Mouse (Mus musculus): ENCODE results near the gene Pdzk1. TPM values are rescaled to one million over a fixed set of nuclear protein-coding genes. Genes with fewer than 3 reads are reported as not detected.

Gene Pdzk1
- polyA plus RNA-seq, 1 experiment from 2014 or later = 0.10 TPM

DNA sequence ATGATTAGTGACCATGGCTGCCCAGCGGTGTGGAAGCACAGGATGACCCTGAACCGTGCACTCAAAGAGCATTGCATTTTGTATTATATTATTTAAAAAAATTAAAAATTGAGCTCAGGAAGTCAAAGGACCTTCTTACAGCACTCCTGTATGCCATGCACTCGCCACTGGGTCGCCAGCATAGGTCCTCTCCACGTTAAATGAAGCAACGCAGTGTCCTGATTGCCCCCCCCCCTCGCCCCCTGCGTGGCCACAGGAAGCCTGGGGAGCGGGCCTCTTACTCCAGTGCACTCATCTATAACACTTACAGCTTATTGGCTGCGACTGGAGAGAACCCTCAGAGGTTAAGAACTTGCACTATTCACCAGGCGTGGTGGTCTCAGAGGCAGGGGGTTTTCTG lies 3.8 kb upstream of the Pdzk1 start:
- Histone ChIP-seq H3K36me3 (ENCODE audit: control insufficient read depth, insufficient read depth, low read length) (no peaks in the 10 kb centered on the region), H3K27ac (ENCODE audit: low read depth, low read length) (no peak overlapping the region), H3K27me3 (ENCODE audit: control insufficient read depth, insufficient read depth, low read length) (peaks cover 4% of the 10 kb centered on the region; the same call in 1 of the 2 replicates), H3K9me3 (replicated peaks; ENCODE audit: control insufficient read depth, low read length) (no peaks in the 10 kb centered on the region), H3K4me3 (ENCODE audit: low read depth, low read length) (no peak overlapping the region), H3K4me2 (no peak overlapping the region), H3K9ac (ENCODE audit: low read depth, low read length) (no peak overlapping the region), H3K4me1 (ENCODE audit: control insufficient read depth, insufficient read depth, low read length) (0 out of 2 replicates have a peak, but pooled peaks cover 6% of the 10 kb centered on the region)
- no peak for ATAC-seq (replicated peaks; ENCODE audit: insufficient number of reproducible peaks, low FRiP score, low TSS enrichment)
- WGBS (ENCODE audit: insufficient replicate concordance) = 43% methylated on average over 11 of the region's 11 CpGs

DNA sequence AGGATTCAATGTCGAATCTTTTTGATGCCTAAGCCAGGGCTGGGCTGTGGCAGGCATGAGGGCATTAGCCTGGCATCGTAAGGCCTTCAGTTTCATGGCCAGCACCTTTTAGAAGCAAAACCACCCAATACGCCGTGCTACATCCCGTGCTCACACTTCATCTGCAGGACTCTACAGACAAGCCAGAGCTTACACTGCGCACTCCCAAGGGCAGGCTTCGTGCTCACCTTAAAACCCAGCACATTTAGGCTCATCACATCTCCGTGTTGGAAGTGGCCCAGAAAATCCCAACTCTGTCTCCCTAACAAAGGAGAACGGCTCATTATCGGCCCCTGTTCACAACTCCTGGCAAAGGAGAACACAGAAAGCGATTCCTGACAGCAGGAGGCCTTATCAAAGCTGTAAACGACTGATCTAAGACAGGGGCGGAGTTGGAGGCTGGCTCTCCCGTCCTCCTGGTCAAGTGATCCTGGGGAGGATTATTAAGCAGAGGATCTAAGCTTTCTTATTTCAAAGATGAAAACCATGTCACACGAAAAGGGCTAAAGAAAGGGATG lies 698 bp upstream of the Pdzk1 start:
- H3K9ac ChIP-seq (ENCODE audit: low read depth, low read length) = no peak overlapping the region
- 25% methylated on average over 15 of the region's 15 CpGs for WGBS (ENCODE audit: insufficient replicate concordance)
- H3K27me3 ChIP-seq (ENCODE audit: control insufficient read depth, insufficient read depth, low read length) = peaks cover 4% of the 10 kb centered on the region; the same call in 1 of the 2 replicates
- no peaks in the 10 kb centered on the region for H3K9me3 ChIP-seq (replicated peaks; ENCODE audit: control insufficient read depth, low read length)
- H3K27ac ChIP-seq (ENCODE audit: low read depth, low read length) = no peak overlapping the region
- no peaks in the 10 kb centered on the region for H3K36me3 ChIP-seq (ENCODE audit: control insufficient read depth, insufficient read depth, low read length)
- no peak for ATAC-seq (replicated peaks; ENCODE audit: insufficient number of reproducible peaks, low FRiP score, low TSS enrichment)
- H3K4me1 ChIP-seq (ENCODE audit: control insufficient read depth, insufficient read depth, low read length) = 0 out of 2 replicates have a peak, but pooled peaks cover 6% of the 10 kb centered on the region
- H3K4me3 ChIP-seq (ENCODE audit: low read depth, low read length) = no peak overlapping the region
- peak overlapping the region; percentile 48 for H3K4me2 ChIP-seq

DNA sequence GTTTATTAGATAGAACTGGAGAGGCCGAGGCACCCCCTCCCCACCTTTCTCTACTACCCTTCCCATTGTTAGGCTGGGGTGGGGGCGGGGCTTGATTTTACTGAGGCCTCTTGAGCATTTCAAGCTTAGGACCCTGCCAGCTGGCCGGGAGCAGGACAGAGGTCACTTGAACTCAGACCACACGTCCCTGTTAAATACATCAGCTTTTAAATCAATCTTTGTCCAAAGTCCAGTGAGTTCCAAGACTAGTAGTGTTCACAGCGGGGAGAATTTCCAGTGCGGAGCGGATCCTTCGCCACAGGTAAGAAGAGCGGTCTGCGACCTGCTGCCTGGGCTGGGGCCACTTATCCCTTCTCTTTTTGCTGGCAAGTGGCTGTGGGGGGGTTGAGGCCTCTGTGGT lies 772 bp downstream of the Pdzk1 start:
- 79% methylated on average over 10 of the region's 10 CpGs for WGBS (ENCODE audit: insufficient replicate concordance)
- H3K27ac ChIP-seq (ENCODE audit: low read depth, low read length) = no peak overlapping the region
- H3K4me1 ChIP-seq (ENCODE audit: control insufficient read depth, insufficient read depth, low read length) = 0 out of 2 replicates have a peak, but pooled peaks cover 6% of the 10 kb centered on the region
- H3K4me3 ChIP-seq (ENCODE audit: low read depth, low read length) = no peak overlapping the region
- no peak for ATAC-seq (replicated peaks; ENCODE audit: insufficient number of reproducible peaks, low FRiP score, low TSS enrichment)
- no peak overlapping the region for H3K4me2 ChIP-seq
- H3K9me3 ChIP-seq (replicated peaks; ENCODE audit: control insufficient read depth, low read length) = no peaks in the 10 kb centered on the region
- peaks cover 4% of the 10 kb centered on the region; the same call in 1 of the 2 replicates for H3K27me3 ChIP-seq (ENCODE audit: control insufficient read depth, insufficient read depth, low read length)
- no peaks in the 10 kb centered on the region for H3K36me3 ChIP-seq (ENCODE audit: control insufficient read depth, insufficient read depth, low read length)
- no peak overlapping the region for H3K9ac ChIP-seq (ENCODE audit: low read depth, low read length)

DNA sequence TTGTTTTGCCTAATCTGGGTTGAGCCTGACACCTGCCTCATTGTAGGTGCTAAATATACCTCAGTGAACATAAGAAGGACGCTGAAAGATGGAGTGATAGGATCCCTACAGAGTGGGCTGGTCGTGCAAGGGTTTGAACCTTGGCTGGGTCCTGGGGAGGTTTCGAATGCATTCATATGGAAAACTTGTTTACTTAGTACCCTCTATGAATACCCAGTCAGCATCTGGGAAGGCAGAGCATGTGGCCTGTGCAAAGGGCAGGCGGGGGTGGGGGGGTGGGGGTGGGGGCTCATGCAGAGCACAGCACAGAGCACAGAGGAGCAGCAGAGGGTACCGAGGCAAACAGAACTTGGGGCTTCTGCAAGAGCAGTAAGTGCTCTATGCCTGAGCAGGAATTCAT lies 3.8 kb downstream of the Pdzk1 start:
- H3K9me3 ChIP-seq (replicated peaks; ENCODE audit: control insufficient read depth, low read length) = no peaks in the 10 kb centered on the region
- no peak for ATAC-seq (replicated peaks; ENCODE audit: insufficient number of reproducible peaks, low FRiP score, low TSS enrichment)
- no peak overlapping the region for H3K4me3 ChIP-seq (ENCODE audit: low read depth, low read length)
- 0 out of 2 replicates have a peak, but pooled peaks cover 6% of the 10 kb centered on the region for H3K4me1 ChIP-seq (ENCODE audit: control insufficient read depth, insufficient read depth, low read length)
- WGBS (ENCODE audit: insufficient replicate concordance) = 27% methylated on average over 5 of the region's 5 CpGs
- H3K27me3 ChIP-seq (ENCODE audit: control insufficient read depth, insufficient read depth, low read length) = 0 out of 2 replicates have a peak, but pooled peaks cover 4% of the 10 kb centered on the region
- no peaks in the 10 kb centered on the region for H3K36me3 ChIP-seq (ENCODE audit: control insufficient read depth, insufficient read depth, low read length)
- H3K9ac ChIP-seq (ENCODE audit: low read depth, low read length) = no peak overlapping the region
- no peak overlapping the region for H3K27ac ChIP-seq (ENCODE audit: low read depth, low read length)
- no peak overlapping the region for H3K4me2 ChIP-seq

DNA sequence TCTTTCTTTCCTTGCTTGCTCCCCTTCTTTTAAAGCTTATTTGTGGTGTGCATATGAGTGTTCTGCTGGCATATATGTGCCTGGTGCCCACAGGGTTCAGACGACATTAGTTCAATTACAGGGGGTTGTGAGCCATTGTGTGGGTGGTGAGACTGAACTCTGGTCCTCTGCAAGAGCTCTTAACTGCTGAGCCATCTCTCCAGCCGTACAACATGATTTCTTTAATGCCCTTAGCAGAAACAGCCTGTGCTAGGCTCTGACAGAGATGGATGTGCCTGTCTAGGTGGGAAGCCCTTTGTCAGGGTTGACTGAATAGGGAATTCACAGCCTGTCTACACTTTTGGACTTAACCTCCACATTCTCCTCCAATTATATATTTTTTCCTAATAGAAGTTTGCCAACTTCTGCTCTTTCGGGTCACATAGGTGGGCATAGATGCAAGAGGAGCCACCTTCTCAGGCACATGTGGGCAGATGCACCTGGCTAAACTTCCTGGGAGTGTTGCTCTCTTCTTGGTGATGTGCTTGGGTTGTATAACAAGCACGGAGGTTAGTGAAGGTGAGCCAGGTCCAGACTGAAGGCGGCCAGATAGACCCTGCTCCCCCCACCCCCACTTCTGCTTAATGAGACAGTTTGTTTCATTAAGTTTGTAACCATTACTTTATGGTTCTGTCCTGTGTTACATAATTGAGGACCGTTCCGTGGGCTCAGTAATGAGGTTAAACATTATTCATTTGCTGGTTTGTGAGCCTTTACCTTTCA lies 5.7 kb downstream of the Pdzk1 start:
- H3K27me3 ChIP-seq (ENCODE audit: control insufficient read depth, insufficient read depth, low read length) = no peaks in the 10 kb centered on the region
- no peak overlapping the region for H3K27ac ChIP-seq (ENCODE audit: low read depth, low read length)
- no peaks in the 10 kb centered on the region for H3K36me3 ChIP-seq (ENCODE audit: control insufficient read depth, insufficient read depth, low read length)
- no peaks in the 10 kb centered on the region for H3K9me3 ChIP-seq (replicated peaks; ENCODE audit: control insufficient read depth, low read length)
- H3K4me1 ChIP-seq (ENCODE audit: control insufficient read depth, insufficient read depth, low read length) = no peaks in the 10 kb centered on the region
- no peak overlapping the region for H3K9ac ChIP-seq (ENCODE audit: low read depth, low read length)
- no peak overlapping the region for H3K4me3 ChIP-seq (ENCODE audit: low read depth, low read length)
- ATAC-seq (replicated peaks; ENCODE audit: insufficient number of reproducible peaks, low FRiP score, low TSS enrichment) = no peak
- 69% methylated on average over 7 of the region's 7 CpGs for WGBS (ENCODE audit: insufficient replicate concordance)
- no peak overlapping the region for H3K4me2 ChIP-seq

DNA sequence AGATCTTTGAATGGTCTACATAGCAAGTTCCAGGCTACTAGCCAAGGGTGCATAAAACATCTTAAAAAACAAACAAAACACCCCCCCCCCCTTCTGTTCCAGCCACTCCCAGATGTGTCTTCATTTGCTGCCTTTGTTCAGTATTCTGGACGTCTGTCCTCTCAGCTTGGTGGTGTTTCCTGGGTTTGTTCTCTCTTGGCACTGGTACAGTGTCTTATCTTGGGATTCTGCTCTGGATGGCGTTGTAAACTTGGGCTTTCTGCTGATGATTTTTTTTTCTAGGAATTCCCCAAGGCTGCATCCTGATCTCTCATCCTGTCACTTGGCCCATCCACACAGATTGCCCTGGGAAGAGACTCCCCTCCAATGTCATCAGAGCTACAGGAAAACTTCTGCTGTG lies 7.3 kb downstream of the Pdzk1 start:
- Histone ChIP-seq H3K9me3 (replicated peaks; ENCODE audit: control insufficient read depth, low read length) (no peaks in the 10 kb centered on the region), H3K36me3 (ENCODE audit: control insufficient read depth, insufficient read depth, low read length) (no peaks in the 10 kb centered on the region), H3K4me1 (ENCODE audit: control insufficient read depth, insufficient read depth, low read length) (no peaks in the 10 kb centered on the region), H3K27ac (ENCODE audit: low read depth, low read length) (no peak overlapping the region), H3K9ac (ENCODE audit: low read depth, low read length) (no peak overlapping the region), H3K4me2 (no peak overlapping the region), H3K27me3 (ENCODE audit: control insufficient read depth, insufficient read depth, low read length) (no peaks in the 10 kb centered on the region), H3K4me3 (ENCODE audit: low read depth, low read length) (no peak overlapping the region)
- no peak for ATAC-seq (replicated peaks; ENCODE audit: insufficient number of reproducible peaks, low FRiP score, low TSS enrichment)
- 60% methylated on average over 2 of the region's 2 CpGs for WGBS (ENCODE audit: insufficient replicate concordance)

DNA sequence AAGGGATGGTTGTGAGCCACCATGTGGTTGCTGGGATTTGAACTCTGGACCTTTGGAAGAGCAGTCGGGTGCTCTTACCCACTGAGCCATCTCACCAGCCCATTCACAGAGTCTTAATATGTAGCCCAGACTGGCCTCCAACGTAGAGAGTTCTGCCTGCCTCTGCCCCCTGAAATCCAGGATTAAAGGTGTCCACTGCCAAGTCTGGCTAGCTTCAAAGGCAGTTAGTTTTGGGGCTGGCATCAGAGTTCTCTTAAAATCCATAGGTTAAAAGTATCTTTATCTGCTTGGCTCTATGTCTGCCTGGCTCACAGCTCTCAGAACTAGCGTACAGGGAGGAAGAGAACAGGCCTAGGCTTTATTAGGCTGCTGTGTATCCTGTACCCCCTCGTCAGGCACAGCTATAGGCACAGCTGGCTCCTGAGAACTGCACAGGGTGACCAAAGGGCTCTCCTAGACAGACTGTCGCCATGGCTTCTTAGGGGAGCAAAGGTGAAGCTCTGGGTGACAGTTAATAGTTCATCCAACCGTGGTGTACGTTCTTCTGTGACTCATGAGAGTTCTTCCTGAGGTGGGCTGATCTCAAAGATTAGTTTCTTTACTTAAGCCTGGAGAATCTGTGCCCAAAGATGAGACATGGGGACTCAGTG lies 10.0 kb downstream of the Pdzk1 start:
- no peaks in the 10 kb centered on the region for H3K4me1 ChIP-seq (ENCODE audit: control insufficient read depth, insufficient read depth, low read length)
- no peaks in the 10 kb centered on the region for H3K9me3 ChIP-seq (replicated peaks; ENCODE audit: control insufficient read depth, low read length)
- H3K36me3 ChIP-seq (ENCODE audit: control insufficient read depth, insufficient read depth, low read length) = no peaks in the 10 kb centered on the region
- no peaks in the 10 kb centered on the region for H3K27me3 ChIP-seq (ENCODE audit: control insufficient read depth, insufficient read depth, low read length)
- no peak overlapping the region for H3K9ac ChIP-seq (ENCODE audit: low read depth, low read length)
- ATAC-seq (replicated peaks; ENCODE audit: insufficient number of reproducible peaks, low FRiP score, low TSS enrichment) = no peak
- H3K4me3 ChIP-seq (ENCODE audit: low read depth, low read length) = no peak overlapping the region
- 76% methylated on average over 7 of the region's 7 CpGs for WGBS (ENCODE audit: insufficient replicate concordance)
- H3K27ac ChIP-seq (ENCODE audit: low read depth, low read length) = no peak overlapping the region
- no peak overlapping the region for H3K4me2 ChIP-seq

DNA sequence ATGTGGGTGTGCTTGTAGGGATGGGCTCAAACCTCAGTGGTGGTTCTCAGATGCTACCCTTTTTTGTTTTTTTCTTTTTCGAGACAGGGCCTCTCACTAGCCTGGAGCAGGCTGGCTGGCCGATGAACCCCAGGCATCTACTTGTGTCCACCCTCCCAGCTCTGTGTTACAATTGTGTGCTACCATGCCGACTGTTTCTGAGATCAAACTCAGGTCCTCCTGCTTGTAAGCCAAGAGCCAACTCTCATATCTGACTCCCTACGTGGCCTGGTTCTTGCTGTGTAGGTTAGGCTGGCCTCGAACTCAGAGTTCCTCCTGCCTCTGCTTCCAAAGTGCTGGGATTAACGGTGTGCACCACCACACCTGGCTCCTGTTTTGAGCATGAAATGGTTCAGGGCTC lies 16.1 kb downstream of the Pdzk1 start:
- no peak overlapping the region for H3K4me2 ChIP-seq
- no peak overlapping the region for H3K9ac ChIP-seq (ENCODE audit: low read depth, low read length)
- no peaks in the 10 kb centered on the region for H3K27me3 ChIP-seq (ENCODE audit: control insufficient read depth, insufficient read depth, low read length)
- WGBS (ENCODE audit: insufficient replicate concordance) = 89% methylated on average over 6 of the region's 6 CpGs
- H3K4me1 ChIP-seq (ENCODE audit: control insufficient read depth, insufficient read depth, low read length) = peaks cover 6% of the 10 kb centered on the region; the same call in 1 of the 2 replicates
- no peak for ATAC-seq (replicated peaks; ENCODE audit: insufficient number of reproducible peaks, low FRiP score, low TSS enrichment)
- H3K27ac ChIP-seq (ENCODE audit: low read depth, low read length) = no peak overlapping the region
- H3K36me3 ChIP-seq (ENCODE audit: control insufficient read depth, insufficient read depth, low read length) = no peaks in the 10 kb centered on the region
- no peaks in the 10 kb centered on the region for H3K9me3 ChIP-seq (replicated peaks; ENCODE audit: control insufficient read depth, low read length)
- no peak overlapping the region for H3K4me3 ChIP-seq (ENCODE audit: low read depth, low read length)
